Mouse (Mus musculus): ENCODE data around the gene Rab38. TPM values are rescaled to one million over a fixed set of nuclear protein-coding genes. Genes with fewer than 3 reads are reported as not detected.

Gene Rab38
- total RNA-seq, 2 experiments from 2014 or later, result 0.62 to 0.87 TPM

- DNase-seq (ENCODE audit: low spot score in 2 of 2), result no peak
These were observed 92.4 kb downstream of the Rab38 start for GRCm38 (mm10) chr7:88522481-88522880.

- no peak for DNase-seq (ENCODE audit: low spot score in 2 of 2)
These were observed 97.1 kb downstream of the Rab38 start for GRCm38 (mm10) chr7:88527100-88527671.

- DNase-seq (ENCODE audit: low spot score in 2 of 2), result no peak
These were observed 106.1 kb downstream of the Rab38 start for GRCm38 (mm10) chr7:88536127-88536531.

- no peak for DNase-seq (ENCODE audit: low spot score in 2 of 2)
These were observed 106.7 kb downstream of the Rab38 start for GRCm38 (mm10) chr7:88536743-88537142.

Other genes starting within 250 kb of the Rab38 start
- 10 to 100 TPM; 14.9 to 21.8 TPM for gene Ctsc, start 152.2 kb upstream of the Rab38 start, total RNA-seq (2021)

Data from layer of hippocampus, postnatal 10 days (tissue).